Mouse (Mus musculus): ENCODE data around the gene Insl3.
"Not testable (repeated sequence)": the region's sequence is repeated elsewhere in the genome, so short reads cannot be mapped to it uniquely, and the experiment has no call there.

Gene Insl3

GRCm38 (mm10) chr8:71677555-71677954, 11.5 kb upstream of the Insl3 start:
- DNase-seq (ENCODE audit: low spot score), result no peak

GRCm38 (mm10) chr8:71678216-71678615, 10.8 kb upstream of the Insl3 start:
- no peak for DNase-seq (ENCODE audit: low spot score)

- DNase-seq (ENCODE audit: low spot score), result no peak
Observed at GRCm38 (mm10) chr8:71679116-71679515, 9.9 kb upstream of the Insl3 start.

- DNase-seq (ENCODE audit: low spot score), result no peak
Observed at GRCm38 (mm10) chr8:71679550-71680168, 9.4 kb upstream of the Insl3 start.

GRCm38 (mm10) chr8:71680471-71680870, 8.5 kb upstream of the Insl3 start:
- DNase-seq (ENCODE audit: low spot score), result no peak

GRCm38 (mm10) chr8:71681369-71681915, 7.6 kb upstream of the Insl3 start:
- DNase-seq (ENCODE audit: low spot score), result no peak

- no peak for DNase-seq (ENCODE audit: low spot score)
Observed at GRCm38 (mm10) chr8:71682832-71683231, 6.2 kb upstream of the Insl3 start.

- no peak for DNase-seq (ENCODE audit: low spot score)
Observed at GRCm38 (mm10) chr8:71684701-71685100, 4.3 kb upstream of the Insl3 start.

GRCm38 (mm10) chr8:71685573-71685972, 3.4 kb upstream of the Insl3 start:
- DNase-seq (ENCODE audit: low spot score), result no peak

GRCm38 (mm10) chr8:71686143-71686734, 2.8 kb upstream of the Insl3 start:
- DNase-seq (ENCODE audit: low spot score), result no peak

- DNase-seq (ENCODE audit: low spot score), result no peak
Observed at GRCm38 (mm10) chr8:71687616-71688015, 1.4 kb upstream of the Insl3 start.

- DNase-seq (ENCODE audit: low spot score), result no peak
Observed at GRCm38 (mm10) chr8:71692509-71692908, 3.5 kb downstream of the Insl3 start.

GRCm38 (mm10) chr8:71693166-71694041, 4.4 kb downstream of the Insl3 start:
- DNase-seq (ENCODE audit: low spot score), result no peak

GRCm38 (mm10) chr8:71695456-71695855, 6.4 kb downstream of the Insl3 start:
- DNase-seq (ENCODE audit: low spot score), result not testable (repeated sequence)

- peak; percentile 45 for DNase-seq (ENCODE audit: low spot score)
Observed at GRCm38 (mm10) chr8:71700493-71701269, 11.7 kb downstream of the Insl3 start.

GRCm38 (mm10) chr8:71701414-71702086, 12.5 kb downstream of the Insl3 start, which contains the start of gene B3gnt3:
TSS of gene B3gnt3 (minus strand) at chr8:71701789.
- DNase-seq (ENCODE audit: low spot score), result no peak

- no peak for DNase-seq (ENCODE audit: low spot score)
Observed at GRCm38 (mm10) chr8:71702087-71702432, 13.0 kb downstream of the Insl3 start.

GRCm38 (mm10) chr8:71702923-71703322, 13.9 kb downstream of the Insl3 start:
- no peak for DNase-seq (ENCODE audit: low spot score)

GRCm38 (mm10) chr8:71703400-71703799, 14.4 kb downstream of the Insl3 start:
- not testable (repeated sequence) for DNase-seq (ENCODE audit: low spot score)

- peak; percentile 31 for DNase-seq (ENCODE audit: low spot score)
Observed at GRCm38 (mm10) chr8:71707874-71708273, 18.9 kb downstream of the Insl3 start.

- no peak for DNase-seq (ENCODE audit: low spot score)
Observed at GRCm38 (mm10) chr8:71709134-71709799, 20.3 kb downstream of the Insl3 start.
